Mouse (Mus musculus): ENCODE data around the gene Synj2bp. TPM values are rescaled to one million over a fixed set of nuclear protein-coding genes. Genes with fewer than 3 reads are reported as not detected.
"Not testable (repeated sequence)": the region's sequence is repeated elsewhere in the genome, so short reads cannot be mapped to it uniquely, and the experiment has no call there.

The Synj2bp gene
- 39.8 and 41.6 TPM in 2 replicates for polyA plus RNA-seq (2015; fragmentation: Nextera tagmentation; extraction: Ambion mirVana)

DNA sequence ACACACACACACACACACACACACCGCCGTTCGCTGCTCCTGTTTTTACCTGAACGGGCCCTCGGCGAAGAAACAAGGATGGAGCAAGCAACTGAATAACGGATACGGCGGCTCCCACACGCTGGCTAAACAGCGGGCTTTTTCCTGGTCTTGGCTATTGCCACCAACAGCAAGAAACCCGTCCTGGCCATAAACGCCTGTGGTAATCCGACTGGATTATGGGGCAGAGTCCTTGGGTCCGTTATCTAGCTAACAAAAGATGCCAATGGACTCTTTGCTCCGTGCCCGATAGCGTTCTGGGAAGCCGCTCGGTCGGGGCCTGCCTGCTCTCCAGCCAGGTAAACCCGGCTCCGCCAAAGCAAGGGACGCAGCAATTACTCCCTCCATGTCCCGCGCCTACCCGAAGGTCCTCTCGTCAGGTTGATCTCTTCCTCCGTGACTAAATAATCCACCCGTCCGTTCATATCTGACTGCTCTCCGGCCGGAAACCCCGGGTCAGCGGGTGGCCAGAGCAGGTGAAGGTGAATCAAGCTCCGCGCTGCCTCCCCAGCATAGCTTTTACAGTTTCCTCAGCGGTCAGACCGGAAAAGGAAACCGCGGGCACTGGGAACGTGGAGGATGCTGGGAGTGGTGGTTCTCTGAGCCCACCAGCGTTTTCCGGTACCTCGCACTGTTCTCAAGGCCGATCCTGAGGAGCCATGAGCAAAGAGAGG lies at the start of gene Synj2bp, which contains the start of gene Gm20498:
Gene Synj2bp (minus strand): TSS at position 596 of the 713 bp plus-strand sequence.
Gene Gm20498 (minus strand): TSS at position 590 of the 713 bp plus-strand sequence.
- Histone ChIP-seq H3K9ac (peak within 1 kb of the TSS; percentile 62), H3K4me2 (peak within 1 kb of the TSS; percentile 64), H3K27ac (peak within 1 kb of the TSS; percentile 76), H3K36me3 (no peaks in the 10 kb centered on the region), H3K4me3 (replicated peaks) (peak within 1 kb of the TSS; percentile 69), H3K9me3 (replicated peaks) (no peaks in the 10 kb centered on the region), H3K4me1 (peaks cover 15% of the 10 kb centered on the region; the same call in 1 of the 2 replicates), H3K27me3 (no peaks in the 10 kb centered on the region)
- under 1% methylated on average over 46 of the region's 46 CpGs for WGBS
- peak; percentile 97 for ATAC-seq (replicated peaks; ENCODE audit: low FRiP score)

DNA sequence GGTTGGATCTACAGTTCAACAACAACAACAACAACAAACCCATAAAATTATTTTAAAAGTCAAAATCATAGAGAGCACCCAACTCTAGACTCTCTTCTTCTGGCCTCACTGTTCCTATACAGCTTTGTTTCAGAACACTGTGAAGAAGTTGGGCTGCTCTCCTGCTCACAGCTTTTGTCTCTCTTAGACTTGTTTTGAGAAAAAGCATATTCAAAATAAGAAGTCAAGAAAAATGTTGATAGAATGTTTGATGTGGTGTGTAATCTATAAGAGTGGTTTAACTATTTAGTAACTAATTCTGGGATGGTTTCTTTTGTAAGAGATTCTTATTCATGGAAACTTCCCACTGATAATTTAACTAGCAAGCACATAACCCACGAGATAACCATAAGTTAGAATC lies 35.7 kb upstream of the Synj2bp start, which contains the start of gene Adam21:
Gene Adam21 (minus strand): TSS at position 101 of the 400 bp plus-strand sequence.
- Histone ChIP-seq H3K27ac (no peak within 1 kb of the TSS), H3K4me2 (no peak within 1 kb of the TSS), H3K9ac (no peak within 1 kb of the TSS), H3K9me3 (replicated peaks) (no peaks in the 10 kb centered on the region), H3K4me1 (no peaks in the 10 kb centered on the region), H3K36me3 (peaks cover 28% of the 10 kb centered on the region), H3K27me3 (no peaks in the 10 kb centered on the region), H3K4me3 (replicated peaks) (no peak within 1 kb of the TSS)
- 91% methylated on average over 1 of the region's 1 CpGs for WGBS
- no peak for ATAC-seq (replicated peaks; ENCODE audit: low FRiP score)

DNA sequence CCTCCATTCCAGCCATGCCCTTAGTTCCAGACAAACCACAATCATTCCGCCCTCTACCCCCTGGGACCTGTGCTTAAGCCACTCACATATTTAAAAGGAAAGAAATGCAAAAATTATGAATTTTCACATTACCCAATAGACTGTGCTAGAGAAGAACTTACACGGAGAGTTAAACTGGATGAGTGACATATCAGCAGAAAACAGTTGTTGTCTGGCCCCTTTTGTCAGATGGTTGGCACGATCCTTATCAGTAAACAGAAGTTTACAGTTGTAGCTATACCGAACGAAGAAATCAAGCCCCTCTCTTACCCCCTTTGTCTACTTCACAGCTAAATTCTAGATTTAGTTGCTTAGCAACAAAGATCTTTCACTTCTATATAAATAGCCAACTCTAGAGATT lies 35.2 kb upstream of the Synj2bp start:
- no peak overlapping the region for H3K4me3 ChIP-seq (replicated peaks)
- 93% methylated on average over 5 of the region's 5 CpGs for WGBS
- ATAC-seq (replicated peaks; ENCODE audit: low FRiP score), result no peak
- H3K4me1 ChIP-seq, result no peaks in the 10 kb centered on the region
- no peak overlapping the region for H3K4me2 ChIP-seq
- no peak overlapping the region for H3K27ac ChIP-seq
- peaks cover 25% of the 10 kb centered on the region for H3K36me3 ChIP-seq
- no peak overlapping the region for H3K9ac ChIP-seq
- no peaks in the 10 kb centered on the region for H3K9me3 ChIP-seq (replicated peaks)
- H3K27me3 ChIP-seq, result no peaks in the 10 kb centered on the region

DNA sequence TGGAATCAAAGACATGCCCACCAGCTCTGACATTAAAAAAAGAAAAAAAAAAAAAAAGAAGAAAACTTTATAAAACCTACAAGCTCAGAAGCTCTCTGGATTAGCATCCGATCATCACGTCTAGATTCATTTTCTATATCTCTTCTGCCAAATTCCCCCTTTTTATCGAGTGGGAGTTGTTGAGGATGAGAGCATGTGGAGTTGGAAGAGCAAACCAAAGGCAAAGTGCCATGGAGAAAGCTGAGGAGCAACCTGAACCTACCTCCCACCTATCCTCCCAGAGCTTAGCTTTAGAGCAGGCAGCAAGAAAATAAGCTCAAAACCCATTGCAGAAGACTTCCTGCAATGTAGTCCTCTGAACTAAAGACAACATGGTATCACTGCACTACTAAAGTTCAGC lies 31.5 kb upstream of the Synj2bp start:
- Histone ChIP-seq H3K27ac (no peak overlapping the region), H3K4me3 (replicated peaks) (no peak overlapping the region), H3K36me3 (0 out of 2 replicates have a peak, but pooled peaks cover 3% of the 10 kb centered on the region), H3K27me3 (no peaks in the 10 kb centered on the region), H3K9ac (no peak overlapping the region), H3K4me2 (no peak overlapping the region), H3K9me3 (replicated peaks) (no peaks in the 10 kb centered on the region), H3K4me1 (no peaks in the 10 kb centered on the region)
- 95% methylated on average over 3 of the region's 3 CpGs for WGBS
- ATAC-seq (replicated peaks; ENCODE audit: low FRiP score), result no peak

DNA sequence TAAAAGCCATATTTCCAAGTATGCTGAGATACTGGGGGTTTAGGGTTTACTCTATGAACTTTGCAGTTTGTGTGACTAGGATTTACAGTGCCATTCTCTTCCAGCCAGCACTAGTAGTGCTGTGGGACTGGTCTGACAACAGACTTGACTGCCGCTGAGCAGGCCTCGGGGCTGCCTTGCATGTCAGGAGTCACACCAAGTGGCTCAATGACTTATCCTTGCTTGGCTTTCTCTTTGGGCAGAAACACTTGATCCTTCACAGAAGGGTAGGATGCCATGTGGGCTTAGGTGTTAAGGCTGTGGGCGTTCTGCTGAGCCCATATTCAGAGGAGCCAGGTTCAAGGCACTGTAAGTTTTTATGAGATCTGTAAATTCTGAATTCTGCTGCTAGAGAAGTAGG lies 16.6 kb upstream of the Synj2bp start:
- Histone ChIP-seq H3K9ac (no peak overlapping the region), H3K36me3 (no peaks in the 10 kb centered on the region), H3K9me3 (replicated peaks) (no peaks in the 10 kb centered on the region), H3K27ac (no peak overlapping the region), H3K4me1 (no peaks in the 10 kb centered on the region), H3K4me3 (replicated peaks) (no peak overlapping the region), H3K4me2 (no peak overlapping the region), H3K27me3 (no peaks in the 10 kb centered on the region)
- 85% methylated on average over 3 of the region's 3 CpGs for WGBS
- ATAC-seq (replicated peaks; ENCODE audit: low FRiP score), result no peak

DNA sequence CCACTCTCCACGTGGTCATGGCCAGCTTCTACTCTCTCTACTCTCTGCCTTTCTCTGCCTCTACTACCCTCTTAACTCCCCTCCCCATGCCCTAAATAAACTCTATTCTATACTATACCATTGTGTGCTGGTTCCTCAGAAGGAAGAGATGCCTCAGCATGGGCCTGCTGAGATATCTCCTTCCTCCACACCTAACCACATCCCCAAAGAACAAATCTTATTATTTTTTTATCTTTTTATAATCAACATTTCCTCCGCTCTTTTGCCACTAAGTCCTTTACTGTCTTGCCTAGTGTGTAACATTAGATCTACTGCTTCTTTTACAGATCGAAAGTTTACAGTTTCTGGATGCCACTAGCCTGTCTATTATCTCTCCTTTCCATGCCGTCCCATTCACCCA lies 14.5 kb upstream of the Synj2bp start:
- Histone ChIP-seq H3K27me3 (no peaks in the 10 kb centered on the region), H3K27ac (no peak overlapping the region), H3K4me3 (replicated peaks) (no peak overlapping the region), H3K36me3 (no peaks in the 10 kb centered on the region), H3K9ac (no peak overlapping the region), H3K4me1 (no peaks in the 10 kb centered on the region), H3K9me3 (replicated peaks) (no peaks in the 10 kb centered on the region), H3K4me2 (no peak overlapping the region)
- no peak for ATAC-seq (replicated peaks; ENCODE audit: low FRiP score)
- 66% methylated on average over 4 of the region's 4 CpGs for WGBS

DNA sequence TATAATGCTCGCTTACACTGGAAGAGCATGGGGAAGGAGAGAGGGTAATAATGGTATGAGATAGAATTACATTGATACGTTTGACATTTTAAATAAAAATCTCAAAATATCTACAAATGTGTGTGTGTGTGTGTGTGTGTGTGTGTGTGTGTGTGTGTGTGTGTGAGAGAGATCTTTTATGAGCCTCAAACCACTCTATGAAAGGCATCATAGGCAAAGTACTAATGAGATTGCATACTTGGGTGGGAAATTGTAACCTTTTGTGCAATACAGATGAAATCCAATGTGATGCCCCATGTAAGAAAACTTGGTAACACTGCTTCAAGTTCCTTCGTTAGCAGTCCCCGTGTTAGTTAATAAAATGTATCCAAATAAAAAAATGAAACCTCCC lies 313 bp upstream of the Synj2bp start:
- no peaks in the 10 kb centered on the region for H3K9me3 ChIP-seq (replicated peaks)
- H3K27me3 ChIP-seq, result no peaks in the 10 kb centered on the region
- WGBS, result 33% methylated on average over 4 of the region's 4 CpGs
- H3K9ac ChIP-seq, result peak overlapping the region; percentile 62
- H3K4me1 ChIP-seq, result peaks cover 15% of the 10 kb centered on the region; the same call in 1 of the 2 replicates
- ATAC-seq (replicated peaks; ENCODE audit: low FRiP score), result peak; percentile 40
- peak overlapping the region; percentile 64 for H3K4me2 ChIP-seq
- no peaks in the 10 kb centered on the region for H3K36me3 ChIP-seq
- peak overlapping the region; percentile 69 for H3K4me3 ChIP-seq (replicated peaks)
- peak overlapping the region; percentile 76 for H3K27ac ChIP-seq

DNA sequence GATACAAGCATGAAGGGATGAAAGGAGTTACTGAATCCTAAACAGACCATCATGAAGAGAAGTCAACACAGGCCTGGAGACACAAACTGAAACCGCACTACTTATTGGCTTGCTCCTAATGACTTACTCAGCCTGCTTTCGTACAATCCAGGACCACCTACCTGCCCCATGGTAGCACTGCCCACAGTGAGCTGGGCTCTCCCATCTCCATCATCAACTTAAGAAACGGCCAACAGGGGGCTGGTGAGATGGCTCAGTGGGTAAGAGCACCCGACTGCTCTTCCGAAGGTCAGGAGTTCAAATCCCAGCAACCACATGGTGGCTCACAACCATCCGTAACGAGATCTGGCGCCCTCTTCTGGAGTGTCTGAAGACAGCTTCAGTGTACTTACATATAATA lies 2.1 kb downstream of the Synj2bp start:
- H3K4me3 ChIP-seq (replicated peaks); H3K4me2 ChIP-seq; H3K27ac ChIP-seq; H3K36me3 ChIP-seq; H3K27me3 ChIP-seq; H3K9ac ChIP-seq; ATAC-seq (replicated peaks; ENCODE audit: low FRiP score); H3K9me3 ChIP-seq (replicated peaks): not testable (repeated sequence)
- 85% methylated on average over 7 of the region's 8 CpGs for WGBS
- H3K4me1 ChIP-seq, result peaks cover 15% of the 10 kb centered on the region; the same call in 1 of the 2 replicates

DNA sequence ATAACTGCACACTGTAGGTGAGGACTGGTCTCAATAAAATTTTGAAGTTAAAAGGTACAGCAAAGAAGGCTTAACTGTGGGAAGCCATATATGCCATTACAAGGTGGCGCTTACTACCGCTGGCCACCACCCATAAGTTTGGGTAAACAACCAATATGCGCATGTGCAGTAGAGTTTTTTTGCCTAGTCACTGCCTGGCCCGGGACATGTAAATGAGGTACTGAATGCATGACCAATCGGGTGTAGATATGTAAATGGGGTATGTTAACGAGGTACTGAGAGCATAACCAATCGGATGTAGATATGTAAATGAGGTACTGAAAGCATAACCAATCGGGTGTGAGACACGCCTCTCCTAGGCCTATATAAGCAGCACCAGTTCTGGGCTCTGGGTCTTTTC lies 35.8 kb downstream of the Synj2bp start:
- not testable (repeated sequence) for H3K27ac ChIP-seq; H3K36me3 ChIP-seq; H3K9ac ChIP-seq; H3K9me3 ChIP-seq (replicated peaks); H3K4me3 ChIP-seq (replicated peaks); ATAC-seq (replicated peaks; ENCODE audit: low FRiP score); H3K4me1 ChIP-seq; H3K4me2 ChIP-seq; H3K27me3 ChIP-seq
- WGBS, result 98% methylated on average over 9 of the region's 9 CpGs

DNA sequence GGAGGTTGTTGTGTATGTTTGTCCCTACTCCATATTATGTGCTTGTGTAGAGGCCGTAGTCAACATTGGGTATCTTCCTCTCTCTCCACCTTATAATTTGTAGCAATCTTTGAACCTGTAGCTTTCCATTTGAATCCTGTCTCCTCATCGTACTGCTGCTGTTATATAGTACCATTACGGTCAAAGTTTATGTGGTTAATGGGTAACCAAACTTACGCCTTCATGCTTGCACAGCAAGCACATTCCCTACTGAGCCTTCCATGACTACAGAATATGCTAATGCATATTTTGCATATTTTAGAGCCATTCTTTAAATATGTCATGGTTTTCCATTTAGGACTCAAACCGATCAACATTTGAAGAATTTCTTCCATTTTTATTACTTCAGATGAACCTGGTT lies 42.2 kb downstream of the Synj2bp start:
- Histone ChIP-seq H3K4me3 (replicated peaks) (no peak overlapping the region), H3K27ac (no peak overlapping the region), H3K9ac (no peak overlapping the region), H3K4me2 (no peak overlapping the region), H3K4me1 (no peaks in the 10 kb centered on the region), H3K9me3 (replicated peaks) (no peaks in the 10 kb centered on the region), H3K27me3 (no peaks in the 10 kb centered on the region), H3K36me3 (peaks cover 3% of the 10 kb centered on the region; the same call in 1 of the 2 replicates)
- ATAC-seq (replicated peaks; ENCODE audit: low FRiP score), result no peak
- 88% methylated on average over 5 of the region's 5 CpGs for WGBS

DNA sequence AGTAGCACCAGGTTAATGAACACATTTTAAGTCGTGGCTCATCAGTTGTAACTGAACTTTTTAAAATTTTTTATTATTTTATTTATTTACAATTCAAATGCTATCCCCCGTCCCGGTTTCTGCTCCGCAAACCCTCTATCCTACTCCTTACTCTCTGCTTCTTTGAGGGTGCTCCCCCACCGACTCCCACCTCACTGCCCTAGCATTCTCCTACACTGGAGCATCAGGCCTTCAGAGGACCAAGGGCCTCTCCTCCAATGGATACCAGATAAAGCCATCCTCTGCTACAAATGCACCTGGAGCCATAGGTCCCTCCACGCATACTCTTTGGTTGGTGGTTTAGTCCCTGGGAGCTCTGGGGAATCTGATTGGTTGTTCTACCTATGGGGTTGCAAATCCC lies 47.4 kb downstream of the Synj2bp start:
- Histone ChIP-seq H3K27me3 (no peaks in the 10 kb centered on the region), H3K4me3 (replicated peaks) (peak overlapping the region; percentile 64), H3K9ac (peak overlapping the region; percentile 53; the same call in 1 of the 2 replicates), H3K4me2 (peak overlapping the region; percentile 64), H3K9me3 (replicated peaks) (no peaks in the 10 kb centered on the region), H3K36me3 (no peaks in the 10 kb centered on the region), H3K27ac (peak overlapping the region; percentile 94), H3K4me1 (0 out of 2 replicates have a peak, but pooled peaks cover 4% of the 10 kb centered on the region)
- ATAC-seq (replicated peaks; ENCODE audit: low FRiP score), result 0 out of 2 replicates have a peak, but pooled peaks have one; percentile 30
- 45% methylated on average over 6 of the region's 6 CpGs for WGBS

DNA sequence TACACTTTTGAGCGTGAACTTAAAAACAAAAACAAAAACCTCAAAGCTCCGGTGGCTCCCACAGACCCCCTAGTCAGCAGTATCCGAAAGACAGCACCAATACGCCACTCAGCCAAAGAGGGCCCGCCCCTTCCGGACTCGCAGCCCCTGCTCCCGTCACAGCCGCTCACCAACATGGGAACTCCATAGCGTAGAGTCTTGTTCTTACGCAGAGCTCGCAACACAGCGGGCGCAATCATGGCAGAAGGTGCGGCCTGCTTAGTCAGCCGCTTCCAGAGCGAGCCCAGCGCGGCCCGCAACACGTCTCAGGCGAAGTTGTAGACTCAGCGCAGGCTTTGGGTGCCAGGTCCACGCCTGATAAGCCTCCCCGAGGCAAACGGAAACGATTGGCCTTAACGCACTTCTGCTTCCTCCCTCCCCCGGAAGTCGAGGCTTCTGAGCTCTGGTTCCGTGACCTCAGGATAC lies 48.0 kb downstream of the Synj2bp start, which contains the start of gene Cox16:
Gene Cox16 (minus strand): TSS at position 401 of the 465 bp plus-strand sequence.
- Histone ChIP-seq H3K4me1 (0 out of 2 replicates have a peak, but pooled peaks cover 4% of the 10 kb centered on the region), H3K4me2 (peak within 1 kb of the TSS; percentile 64), H3K4me3 (replicated peaks) (peak within 1 kb of the TSS; percentile 64), H3K27me3 (no peaks in the 10 kb centered on the region), H3K9ac (peak within 1 kb of the TSS; percentile 53), H3K36me3 (no peaks in the 10 kb centered on the region), H3K9me3 (replicated peaks) (no peaks in the 10 kb centered on the region), H3K27ac (peak within 1 kb of the TSS; percentile 94)
- under 1% methylated on average over 31 of the region's 31 CpGs for WGBS
- ATAC-seq (replicated peaks; ENCODE audit: low FRiP score), result peak; percentile 99
